Mouse (Mus musculus) small intestine, adult 2 months (tissue): Measurements from ENCODE around the gene Tmem143. TPM values are rescaled to one million over a fixed set of nuclear protein-coding genes. Genes with fewer than 3 reads are reported as not detected.

Source experiments
- H3K27ac ChIP-seq: fragments of 200-500 bp; 2 replicates; pipeline ENCODE4 v1.5.1; 2012; ENCODE audit warnings: low read depth, low read length, control low read depth, inconsistent platforms; ENCODE audit not compliant: insufficient read depth
- H3K27me3 ChIP-seq: fragments of 200-500 bp; 2 replicates; pipeline ENCODE4 v1.6.1; 2012; ENCODE audit warnings: mild to moderate bottlenecking, moderate library complexity, low read length, inconsistent platforms; ENCODE audit not compliant: control insufficient read depth, insufficient read depth
- H3K36me3 ChIP-seq: fragments of 200-500 bp; 2 replicates; pipeline ENCODE4 v1.6.1; 2012; ENCODE audit warnings: mild to moderate bottlenecking, low read length, control low read depth, inconsistent platforms; ENCODE audit not compliant: control insufficient read depth, insufficient read depth
- H3K4me1 ChIP-seq: fragments of 200-500 bp; 2 replicates; pipeline ENCODE4 v1.6.1; 2012; ENCODE audit warnings: low read length, inconsistent platforms, mixed read lengths; ENCODE audit not compliant: control insufficient read depth, insufficient read depth, insufficient read length
- H3K4me3 ChIP-seq: fragments of 200-500 bp; 2 replicates; pipeline ENCODE4 v1.5.1; 2012; ENCODE audit warnings: low read depth, mild to moderate bottlenecking, control low read depth, inconsistent platforms, low read length, moderate library complexity
- CTCF ChIP-seq: fragments of 200-500 bp; IDR thresholded peaks from 2 replicates; pipeline ENCODE4 v1.5.1; 2012; ENCODE audit warnings: low read depth, mild to moderate bottlenecking, control low read depth, inconsistent platforms, low read length, moderate library complexity, mixed read lengths; ENCODE audit not compliant: insufficient replicate concordance, insufficient read length; ENCODE audit errors: extremely low read depth
- POLR2A ChIP-seq: fragments of 200-500 bp; IDR thresholded peaks from 2 replicates; pipeline ENCODE4 v1.6.1; 2012; ENCODE audit warnings: low read depth, mild to moderate bottlenecking, control low read depth, inconsistent platforms, low read length, moderate library complexity
- WGBS: fragments of 180-500 bp; shearing (Covaris S2); methylation state at CpG from one replicate; pipeline ENCODE4 v1.1.7; 2018; 5-methylcytosine and 5-hydroxymethylcytosine counted together
- polyA plus RNA-seq: library from polyadenylated mRNA; depleted of rRNA; stranded (reverse); fragments of >200 nt; gene quantifications from 2 replicates; pipeline ENCODE4 v1.2.3, GENCODE M21; 2012

Gene Tmem143
- polyA plus RNA-seq, 1 experiment = 46.4 TPM

- Histone ChIP-seq H3K36me3 (no peaks in the 10 kb centered on the region), H3K27me3 (no peaks in the 10 kb centered on the region), H3K27ac (no peak overlapping the region), H3K4me3 (no peak overlapping the region), H3K4me1 (peaks cover 38% of the 10 kb centered on the region)
- WGBS = 84% methylated on average over 14 of the region's 14 CpGs
- no peak for TF ChIP-seq POLR2A
- TF ChIP-seq CTCF = peak; percentile 53; the same call in 1 of the 2 replicates
These were observed 22.4 kb downstream of the Tmem143 start for GRCm38 (mm10) chr7:45919083-45919671.

GRCm38 (mm10) chr7:45919761-45920160, 23.0 kb downstream of the Tmem143 start:
- peak overlapping the region; percentile 2; the same call in 1 of the 2 replicates for H3K27ac ChIP-seq
- TF ChIP-seq CTCF (no peak), POLR2A (no peak)
- WGBS = 76% methylated on average over 4 of the region's 4 CpGs
- no peaks in the 10 kb centered on the region for H3K27me3 ChIP-seq
- H3K4me3 ChIP-seq = peak overlapping the region; percentile 59
- no peaks in the 10 kb centered on the region for H3K36me3 ChIP-seq
- peaks cover 43% of the 10 kb centered on the region for H3K4me1 ChIP-seq

- no peaks in the 10 kb centered on the region for H3K27me3 ChIP-seq
- peak overlapping the region; percentile 57 for H3K27ac ChIP-seq
- H3K4me3 ChIP-seq = peak overlapping the region; percentile 59
- peaks cover 43% of the 10 kb centered on the region for H3K4me1 ChIP-seq
- H3K36me3 ChIP-seq = no peaks in the 10 kb centered on the region
- 42% methylated on average over 9 of the region's 9 CpGs for WGBS
- TF ChIP-seq POLR2A (no peak), CTCF (no peak)
These were observed 24.0 kb downstream of the Tmem143 start for GRCm38 (mm10) chr7:45920583-45921241.

GRCm38 (mm10) chr7:45921242-45921621, 24.5 kb downstream of the Tmem143 start, which contains the start of gene Emp3:
Emp3 (minus strand) TSS chr7:45921404.
- Histone ChIP-seq H3K27ac (peak within 1 kb of the TSS; percentile 59), H3K36me3 (no peaks in the 10 kb centered on the region), H3K4me3 (peak within 1 kb of the TSS; percentile 59), H3K4me1 (peaks cover 38% of the 10 kb centered on the region), H3K27me3 (no peaks in the 10 kb centered on the region)
- TF ChIP-seq POLR2A (no peak), CTCF (no peak)
- 20% methylated on average over 9 of the region's 9 CpGs for WGBS

GRCm38 (mm10) chr7:45921950-45922600, 25.3 kb downstream of the Tmem143 start:
- Histone ChIP-seq H3K27ac (peak overlapping the region; percentile 59), H3K4me3 (no peak overlapping the region), H3K4me1 (peaks cover 33% of the 10 kb centered on the region), H3K27me3 (no peaks in the 10 kb centered on the region), H3K36me3 (no peaks in the 10 kb centered on the region)
- no peak for TF ChIP-seq CTCF
- no peak for TF ChIP-seq POLR2A
- 80% methylated on average over 12 of the region's 12 CpGs for WGBS

- WGBS = under 1% methylated on average over 37 of the region's 37 CpGs
- TF ChIP-seq CTCF (no peak), POLR2A (peak; percentile 96)
- Histone ChIP-seq H3K36me3 (no peaks in the 10 kb centered on the region), H3K27ac (peak overlapping the region; percentile 84), H3K4me3 (peak overlapping the region; percentile 61), H3K27me3 (no peaks in the 10 kb centered on the region), H3K4me1 (peaks cover 24% of the 10 kb centered on the region)
These were observed 26.4 kb downstream of the Tmem143 start for GRCm38 (mm10) chr7:45922928-45923761.
